20 mouse cellular contexts compared by ENCODE assay signal in the genomic region with DNA sequence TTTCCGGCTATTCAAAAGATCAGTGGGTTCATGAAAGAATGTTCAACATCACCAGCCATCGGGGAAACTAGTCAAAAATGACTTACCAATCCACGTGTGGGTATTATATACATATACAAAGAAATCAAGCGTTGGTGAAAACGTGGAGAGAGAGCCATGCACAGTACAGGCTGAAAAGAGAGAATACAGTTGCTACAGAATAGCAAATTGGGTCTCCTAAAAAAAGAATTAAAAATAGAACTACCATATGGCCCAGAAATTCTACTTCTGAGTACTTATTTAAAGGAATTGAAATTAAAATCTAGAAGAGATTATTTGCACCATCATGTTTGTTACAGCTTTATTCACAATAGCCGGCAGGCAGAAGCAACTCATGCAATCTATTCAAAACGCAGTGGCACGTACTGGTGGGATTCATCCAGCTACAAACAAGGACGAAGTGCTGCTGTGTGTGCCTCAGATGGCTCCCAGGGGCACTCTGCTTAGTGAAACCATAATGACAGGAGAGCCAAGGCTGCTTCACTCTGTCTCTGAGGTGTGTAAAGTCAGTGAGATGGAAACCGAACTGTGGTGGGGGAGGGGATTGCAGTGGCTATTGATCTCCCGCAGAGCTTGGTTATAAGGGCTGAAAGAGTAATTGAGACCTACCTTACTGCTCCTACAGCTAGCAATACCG. TPM values are rescaled to one million over a fixed set of nuclear protein-coding genes. Genes with fewer than 3 reads are reported as not detected.
A peak's percentile ranks its signal among the peaks of the same experiment; 100 is the strongest.
DNase-seq lines count a peak whose midpoint lies in the region; ATAC-seq and TF ChIP-seq lines count a peak whose summit lies in the region.
"Had no signal": no experiment of that assay in that cellular context is flagged by ENCODE, and none has a peak within 500 bp of the region (broad histone marks: within the 10 kb centered on the region; RNA-seq: fewer than 3 reads in every experiment).

No protein-coding gene starts in this region.

- 38% methylated on average over 12 of the region's 12 CpGs for WGBS in hindbrain, embryonic 15.5 days
- WGBS in midbrain, postnatal 0 days = 42% methylated on average over 12 of the region's 12 CpGs

- peak overlapping the region; percentile 48 for H3K27ac ChIP-seq in hindbrain, embryonic 15.5 days (replicated peaks)
- H3K27ac ChIP-seq in midbrain, postnatal 0 days (ENCODE audit: low read depth, low read length) = no peak overlapping the region
- H3K27ac ChIP-seq: embryonic facial prominence, embryonic 12.5 days; forebrain, embryonic 13.5 days had no signal

- intact Hi-C loops in heart, postnatal 25 days (cut with DNase I) = no loop called here

- no peak overlapping the region for H3K9ac ChIP-seq in hindbrain, embryonic 15.5 days
- no peak overlapping the region for H3K9ac ChIP-seq in midbrain, postnatal 0 days (replicated peaks; ENCODE audit: low read length, poor library complexity, severe bottlenecking)
- H3K9ac ChIP-seq: embryonic facial prominence, embryonic 12.5 days; forebrain, embryonic 13.5 days; limb, embryonic 12.5 days; liver, postnatal 0 days had no signal

- TF ChIP-seq CTCF in midbrain, postnatal 0 days (IDR thresholded peaks at IDR 0.05) = no peak

- H3K36me3 ChIP-seq in hindbrain, embryonic 15.5 days = no peaks in the 10 kb centered on the region
- H3K36me3 ChIP-seq in midbrain, postnatal 0 days (ENCODE audit: insufficient read depth, low read length) = no peaks in the 10 kb centered on the region
- H3K36me3 ChIP-seq: embryonic facial prominence, embryonic 12.5 days; limb, embryonic 12.5 days had no signal

- H3K4me1 ChIP-seq in hindbrain, embryonic 15.5 days (replicated peaks) = peaks cover 13% of the 10 kb centered on the region
- no peaks in the 10 kb centered on the region for H3K4me1 ChIP-seq in midbrain, postnatal 0 days (ENCODE audit: insufficient read depth, low read length)

- no peaks in the 10 kb centered on the region for H3K27me3 ChIP-seq in hindbrain, embryonic 15.5 days
- no peaks in the 10 kb centered on the region for H3K27me3 ChIP-seq in midbrain, postnatal 0 days (ENCODE audit: insufficient read depth, low read length)
- H3K27me3 ChIP-seq: embryonic facial prominence, embryonic 12.5 days; forebrain, embryonic 13.5 days; limb, embryonic 12.5 days had no signal

- H3K4me3 ChIP-seq in hindbrain, embryonic 15.5 days = no peak overlapping the region
- H3K4me3 ChIP-seq in midbrain, postnatal 0 days (ENCODE audit: low read depth, low read length) = no peak overlapping the region
- H3K4me3 ChIP-seq: embryonic facial prominence, embryonic 12.5 days; forebrain, embryonic 13.5 days; limb, embryonic 12.5 days had no signal

- H3K9me3 ChIP-seq in hindbrain, embryonic 15.5 days = no peaks in the 10 kb centered on the region
- H3K9me3 ChIP-seq in midbrain, postnatal 0 days (ENCODE audit: low read length) = no peaks in the 10 kb centered on the region
- H3K9me3 ChIP-seq: embryonic facial prominence, embryonic 12.5 days; forebrain, embryonic 13.5 days; limb, embryonic 12.5 days had no signal

- DNase-seq in cerebellum, postnatal 10 days = peak; percentile 31 to 39
- no peak for DNase-seq in cerebellum, adult 11-12 months
- DNase-seq in ES-CJ7 (ENCODE audit: low read depth, low spot score) (peak; percentile 45), adipocyte (ENCODE audit: low spot score) (no peak)
- peak; percentile 51 for DNase-seq in midbrain, postnatal 0 days (ENCODE audit: low spot score)
- DNase-seq in heart, postnatal 25 days (ENCODE audit: low spot score) = no peak
- no peak for DNase-seq in ovary, postnatal 10 days (ENCODE audit: low spot score)
- DNase-seq: adrenal gland, postnatal 25 days; cerebellum, adult 2 months; gastrocnemius, postnatal 25 days; liver, postnatal 0 days; right cerebral cortex, postnatal 4 days had no signal

- ATAC-seq in hindbrain, embryonic 15.5 days (ENCODE audit: low FRiP score, low read depth) = 0 out of 2 replicates have a peak, but pooled peaks have one; percentile 45
- ATAC-seq in midbrain, postnatal 0 days (ENCODE audit: low FRiP score) = no peak
- ATAC-seq: forebrain, embryonic 13.5 days; liver, postnatal 0 days had no signal

- no peak overlapping the region for H3K4me2 ChIP-seq in hindbrain, embryonic 15.5 days
- H3K4me2 ChIP-seq in midbrain, postnatal 0 days (ENCODE audit: low read depth, low read length, poor library complexity, severe bottlenecking) = no peak overlapping the region
- H3K4me2 ChIP-seq: embryonic facial prominence, embryonic 12.5 days; forebrain, embryonic 13.5 days; heart, embryonic 11.5 days; limb, embryonic 12.5 days had no signal

RNA-seq across cellular contexts. Expression of a gene that starts 19.1 kb away (rescaled TPM):
- 28.2 and 28.9 TPM in 2 replicates for polyA plus RNA-seq in hindbrain, embryonic 15.5 days (2015; fragmentation: Nextera tagmentation; extraction: Ambion mirVana)
- total RNA-seq in midbrain, postnatal 0 days (2014; rRNA removed) = 75.6 and 86.9 TPM in 2 replicates
- polyA plus RNA-seq in midbrain, postnatal 0 days (2015; fragmentation: Nextera tagmentation; extraction: Ambion mirVana) = 35.7 and 36.2 TPM in 2 replicates
- under 1 TPM; 0.26 to 0.53 TPM for total RNA-seq in heart, postnatal 25 days (2021)
- total RNA-seq: hematopoietic stem cell, adult 5-6 weeks; megakaryocyte progenitor cell, adult 5-6 weeks; neutrophil, adult 5-6 weeks had no signal

RNA-seq across cellular contexts. Expression of a gene that starts 50.4 kb away (rescaled TPM):
- 42.2 and 49.7 TPM in 2 replicates for polyA plus RNA-seq in hindbrain, embryonic 15.5 days (2015; fragmentation: Nextera tagmentation; extraction: Ambion mirVana)
- 10.1 and 22.8 TPM in 2 replicates for total RNA-seq in midbrain, postnatal 0 days (2014; rRNA removed)
- polyA plus RNA-seq in midbrain, postnatal 0 days (2015; fragmentation: Nextera tagmentation; extraction: Ambion mirVana) = 14.1 and 16.4 TPM in 2 replicates
- total RNA-seq in heart, postnatal 25 days (2021) = 10 to 100 TPM; 43.3 to 50.0 TPM
- total RNA-seq: hematopoietic stem cell, adult 5-6 weeks; megakaryocyte progenitor cell, adult 5-6 weeks; neutrophil, adult 5-6 weeks had no signal

RNA-seq across cellular contexts. Expression of a gene that starts 56.6 kb away (rescaled TPM):
- polyA plus RNA-seq in hindbrain, embryonic 15.5 days (2015; fragmentation: Nextera tagmentation; extraction: Ambion mirVana) = 0.19 and 0.63 TPM in 2 replicates
- 3.0 and 4.9 TPM in 2 replicates for total RNA-seq in midbrain, postnatal 0 days (2014; rRNA removed)
- 2.7 TPM in 2 replicates for polyA plus RNA-seq in midbrain, postnatal 0 days (2015; fragmentation: Nextera tagmentation; extraction: Ambion mirVana)
- total RNA-seq in heart, postnatal 25 days (2021) = 10 to 100 TPM; 29.3 to 30.4 TPM
- total RNA-seq: hematopoietic stem cell, adult 5-6 weeks; megakaryocyte progenitor cell, adult 5-6 weeks; neutrophil, adult 5-6 weeks had no signal
- polyA plus RNA-seq: forebrain, embryonic 13.5 days; limb, embryonic 12.5 days had no signal

RNA-seq across cellular contexts. Expression of a gene that starts 59.4 kb away (rescaled TPM):
- polyA plus RNA-seq in hindbrain, embryonic 15.5 days (2015; fragmentation: Nextera tagmentation; extraction: Ambion mirVana) = 71.1 and 74.8 TPM in 2 replicates
- 37.3 and 46.1 TPM in 2 replicates for total RNA-seq in midbrain, postnatal 0 days (2014; rRNA removed)
- 36.6 and 36.9 TPM in 2 replicates for polyA plus RNA-seq in midbrain, postnatal 0 days (2015; fragmentation: Nextera tagmentation; extraction: Ambion mirVana)
- total RNA-seq in heart, postnatal 25 days (2021) = 1 to 10 TPM; 6.0 to 7.7 TPM

Comparison
In these comparisons a context has a peak if more than half of its experiments do, and no peak if none do; other contexts are left out.
1. DNase-seq: peak in cerebellum, postnatal 10 days (2 of 2), ES-CJ7 (single experiment) and midbrain, postnatal 0 days (single experiment); none in cerebellum, adult 11-12 months (single experiment), heart, postnatal 25 days (single experiment), adipocyte (single experiment) and ovary, postnatal 10 days (single experiment).
2. RNA of a gene that starts 19.1 kb away (total RNA-seq): 75.6 to 86.9 TPM in midbrain, postnatal 0 days; 0.26 to 0.53 TPM in heart, postnatal 25 days; every median in the first group is over 10 times any median in the second.